Mouse (Mus musculus) testis, adult 2 months (tissue): Measurements from ENCODE around the gene Bbs9.

Experiments
- CTCF ChIP-seq: fragments of 200-500 bp; IDR thresholded peaks from 2 replicates; pipeline ENCODE4 v1.5.1; 2012; ENCODE audit warnings: low read depth, mild to moderate bottlenecking, inconsistent platforms, low read length, moderate library complexity; ENCODE audit not compliant: control insufficient read depth, insufficient read depth, insufficient replicate concordance
- POLR2A ChIP-seq: fragments of 200-500 bp; IDR thresholded peaks from 2 replicates; pipeline ENCODE4 v1.6.1; 2012; ENCODE audit warnings: low read depth, mild to moderate bottlenecking, inconsistent platforms, low read length, moderate library complexity; ENCODE audit not compliant: control insufficient read depth

GRCm38 (mm10) chr9:22702065-22702611 lies 226.6 kb downstream of the Bbs9 start:
- TF ChIP-seq POLR2A (no peak), CTCF (no peak)
